Mouse (Mus musculus) cortical plate, adult 2 months (tissue): ENCODE measurements around the gene 1700029P11Rik.

Source experiments
- CTCF ChIP-seq: fragments of 200-500 bp; IDR thresholded peaks from 2 replicates; pipeline ENCODE4 v1.5.1; 2011; ENCODE audit warnings: mild to moderate bottlenecking, control low read depth, low read length; ENCODE audit not compliant: insufficient read depth; ENCODE audit errors: extremely low read depth
- POLR2A ChIP-seq: fragments of 200-500 bp; IDR thresholded peaks from 2 replicates; pipeline ENCODE4 v1.6.1; 2011; ENCODE audit warnings: mild to moderate bottlenecking, low read length, control low read depth; ENCODE audit not compliant: insufficient read depth; ENCODE audit errors: extremely low read depth

- TF ChIP-seq POLR2A (no peak), CTCF (no peak)
Measured at GRCm38 (mm10) chr15:81961078-81961451, 19.3 kb upstream of the 1700029P11Rik start.
